8 mouse cellular contexts compared by ENCODE assay signal in genomic region chr2:22895282-22896273, GRCm38 (mm10). TPM values are rescaled to one million over a fixed set of nuclear protein-coding genes. Genes with fewer than 3 reads are reported as not detected.
DNase-seq lines count a peak whose midpoint lies in the region; ATAC-seq lines count a peak whose summit lies in the region.

Pdss1 (plus strand) TSS chr2:22895522.

- DNase-seq in adrenal gland, adult (ENCODE audit: inconsistent age in 2 of 2, low spot score in 1 of 2), result peak; percentile 93 to 97
- peak; percentile 91 for DNase-seq in embryo, embryonic 10.5 days (ENCODE audit: low spot score)
- DNase-seq in gastrocnemius, postnatal 14 days, result peak; percentile 93
- DNase-seq in left cerebral cortex, postnatal 10 days (ENCODE audit: extremely low spot score in 1 of 2, low spot score in 2 of 2), result peak; percentile 86 to 94
- DNase-seq in right cerebral cortex, postnatal 25 days, result peak; percentile 89
- peak; percentile 87 for DNase-seq in urinary bladder, postnatal 4 days (ENCODE audit: low spot score in 2 of 2)

- intact Hi-C loops in gastrocnemius, postnatal 14 days (cut with DNase I; ENCODE audit: low total_unique reads), result loop anchor here (10.0 kb wide), 1 partner anchor 169 kb away; the partner anchor contains the start of gene Acbd5
- intact Hi-C loops in left cerebral cortex, postnatal 10 days (cut with DNase I), result loop anchor here (5.0 kb wide), 2 partner anchors 142 to 262 kb away; partner anchors contain the start of genes Mastl and Yme1l1

- ATAC-seq in inflammation-experienced regulatory T-cells, adult 6 months, result peak; percentile 94
- ATAC-seq in megakaryocyte-erythroid progenitor cell, adult 5-6 weeks (replicated peaks; ENCODE audit: low FRiP score, low TSS enrichment, poor library complexity, severe bottlenecking), result peak; percentile 98

RNA-seq across cellular contexts. Expression of gene Pdss1, which starts in this region (rescaled TPM):
- 10 to 100 TPM; 16.0 to 18.1 TPM for total RNA-seq in gastrocnemius, postnatal 14 days (2021)
- 10 to 100 TPM; 10.4 to 14.4 (median 12.0) TPM for polyA plus RNA-seq in inflammation-experienced regulatory T-cells, adult 6 months (2017; shearing (Covaris generic))
- total RNA-seq in left cerebral cortex, postnatal 10 days (2021), result 10 to 100 TPM; 16.7 to 18.9 TPM
- total RNA-seq in megakaryocyte-erythroid progenitor cell, adult 5-6 weeks (2014; fragmentation: Nextera tagmentation), result 38.8 and 51.6 TPM in 2 replicates
- total RNA-seq in megakaryocyte-erythroid progenitor cell, adult 5-6 weeks (2017), result 25.8 and 29.5 TPM in 2 replicates

Comparison
In these comparisons a context has a peak if more than half of its experiments do, and no peak if none do; other contexts are left out.
1. Peak in every context shown above with its lines: DNase-seq and ATAC-seq.